Mouse (Mus musculus) hindbrain, postnatal 0 days (tissue): ENCODE data around the gene Sbsn. TPM values are rescaled to one million over a fixed set of nuclear protein-coding genes. Genes with fewer than 3 reads are reported as not detected.
"Not testable (repeated sequence)": the region's sequence is repeated elsewhere in the genome, so short reads cannot be mapped to it uniquely, and the experiment has no call there.

Source experiments
- ATAC-seq: fragments of 200-750 bp; cut with Nextera tagmentation; 2 replicates; pipeline ENCODE4 v1.8.0; 2017; ENCODE audit warnings: mild to moderate bottlenecking, moderate TSS enrichment, moderate library complexity
- DNase-seq: peaks from one replicate; pipeline ENCODE4 v3.0.0-alpha.2; 2015; ENCODE audit warnings: low spot score
- H3K27ac ChIP-seq: fragments of 300-500 bp; sonication (generic); 2 replicates; pipeline ENCODE4 v1.5.1; 2014; ENCODE audit warnings: mild to moderate bottlenecking
- H3K27me3 ChIP-seq: fragments of 300-500 bp; sonication (generic); 2 replicates; pipeline ENCODE4 v1.6.1; 2014; ENCODE audit warnings: low read length, mixed read lengths; ENCODE audit not compliant: insufficient read depth
- H3K36me3 ChIP-seq: fragments of 300-500 bp; sonication (generic); 2 replicates; pipeline ENCODE4 v1.6.1; 2014; ENCODE audit warnings: low read length, mixed read lengths; ENCODE audit not compliant: insufficient read depth
- H3K4me1 ChIP-seq: fragments of 300-500 bp; sonication (generic); 2 replicates; pipeline ENCODE4 v1.6.1; 2014; ENCODE audit warnings: antibody characterized with exemption, low read length, mixed read lengths; ENCODE audit not compliant: insufficient read depth
- H3K4me2 ChIP-seq: fragments of 300-500 bp; sonication (generic); 2 replicates; pipeline ENCODE4 v1.6.1; 2014; ENCODE audit warnings: low read depth, mild to moderate bottlenecking, low read length, moderate library complexity, mixed read lengths
- H3K4me3 ChIP-seq: fragments of 300-500 bp; sonication (generic); 2 replicates; pipeline ENCODE4 v1.5.1; 2014; ENCODE audit warnings: low read length
- H3K9ac ChIP-seq: fragments of 300-500 bp; sonication (generic); replicated peaks from 2 replicates; pipeline ENCODE4 v1.6.1; 2014; ENCODE audit warnings: mild to moderate bottlenecking, low read length, moderate library complexity, mixed read lengths
- H3K9me3 ChIP-seq: fragments of 300-500 bp; sonication (generic); 2 replicates; pipeline ENCODE4 v1.6.1; 2016; ENCODE audit warnings: low read length, mixed read lengths
- CTCF ChIP-seq: IDR thresholded peaks from 2 replicates; pipeline ENCODE4 v1.5.1; 2016; ENCODE audit warnings: antibody characterized with exemption, control low read depth, low read depth
- WGBS: fragments of 180-500 bp; shearing (Covaris S2); extraction: QIAGEN DNeasy Blood & Tissue Kit; methylation state at CpG from one replicate; pipeline ENCODE4 v1.1.7; 2014; 5-methylcytosine and 5-hydroxymethylcytosine counted together
- polyA plus RNA-seq: library from polyadenylated mRNA; unstranded; fragments of >200 nt; fragmentation: Nextera tagmentation; extraction: Ambion mirVana; gene quantifications from 2 replicates; pipeline ENCODE4 v1.2.1, GENCODE M21; 2015
- total RNA-seq: library from RNA; depleted of rRNA; stranded (reverse); fragments of >200 nt; gene quantifications from 2 replicates; pipeline ENCODE4 v1.2.3, GENCODE M21; 2014

Gene Sbsn
- total and polyA plus RNA-seq, 2 experiments from 2014 or later, result 0.84 to 2.9 TPM

DNA sequence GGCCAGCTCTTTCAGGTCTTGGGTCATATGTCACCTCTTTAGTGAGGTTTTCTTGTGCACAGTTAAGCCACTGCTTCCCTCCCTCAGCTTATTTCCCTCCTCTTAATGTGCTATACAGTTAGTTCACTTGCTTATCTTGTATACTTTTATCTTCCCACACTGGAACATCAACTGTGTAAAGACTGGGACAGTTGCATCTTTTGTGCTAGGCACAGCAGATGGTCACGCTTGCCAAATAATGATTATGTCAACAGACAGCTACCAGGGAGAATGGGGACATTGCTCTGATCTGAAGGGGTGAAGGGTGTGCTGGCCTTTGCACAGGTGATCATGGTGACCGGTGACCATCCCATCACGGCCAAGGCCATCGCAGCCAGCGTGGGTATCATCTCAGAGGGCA is 31.6 kb upstream of the Sbsn start:
- Histone ChIP-seq H3K27ac (no peak overlapping the region), H3K9me3 (no peaks in the 10 kb centered on the region), H3K27me3 (no peaks in the 10 kb centered on the region), H3K4me3 (no peak overlapping the region), H3K4me2 (no peak overlapping the region), H3K4me1 (peaks cover 12% of the 10 kb centered on the region; the same call in 1 of the 2 replicates), H3K36me3 (no peaks in the 10 kb centered on the region), H3K9ac (no peak overlapping the region)
- no peak for TF ChIP-seq CTCF
- ATAC-seq (no peak), DNase-seq (no peak)
- 92% methylated on average over 5 of the region's 5 CpGs for WGBS

DNA sequence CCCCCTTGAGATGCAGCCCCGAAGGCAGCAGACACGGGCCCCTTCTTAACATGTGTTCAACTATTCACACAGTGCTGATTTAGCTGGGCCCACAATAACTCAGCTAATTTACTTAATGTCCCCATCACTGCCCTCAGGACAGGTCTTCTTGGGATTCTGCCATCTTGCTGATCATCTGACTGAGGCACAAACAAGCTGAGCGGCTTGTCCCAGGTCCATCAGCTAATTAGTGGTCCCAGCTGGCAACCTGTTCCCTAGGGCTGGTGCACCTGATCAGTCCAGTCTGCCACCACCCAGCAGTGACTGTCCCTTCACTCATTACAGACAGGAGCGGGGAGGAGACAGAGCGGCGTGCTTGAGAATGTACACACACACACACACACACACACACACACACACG is 30.0 kb upstream of the Sbsn start:
- Histone ChIP-seq H3K4me3 (no peak overlapping the region), H3K27ac (no peak overlapping the region), H3K27me3 (no peaks in the 10 kb centered on the region), H3K9me3 (no peaks in the 10 kb centered on the region), H3K4me2 (no peak overlapping the region), H3K9ac (no peak overlapping the region), H3K36me3 (no peaks in the 10 kb centered on the region), H3K4me1 (peaks cover 12% of the 10 kb centered on the region; the same call in 1 of the 2 replicates)
- ATAC-seq, result no peak
- no peak for TF ChIP-seq CTCF
- DNase-seq, result peak; percentile 56
- WGBS, result 58% methylated on average over 7 of the region's 7 CpGs

DNA sequence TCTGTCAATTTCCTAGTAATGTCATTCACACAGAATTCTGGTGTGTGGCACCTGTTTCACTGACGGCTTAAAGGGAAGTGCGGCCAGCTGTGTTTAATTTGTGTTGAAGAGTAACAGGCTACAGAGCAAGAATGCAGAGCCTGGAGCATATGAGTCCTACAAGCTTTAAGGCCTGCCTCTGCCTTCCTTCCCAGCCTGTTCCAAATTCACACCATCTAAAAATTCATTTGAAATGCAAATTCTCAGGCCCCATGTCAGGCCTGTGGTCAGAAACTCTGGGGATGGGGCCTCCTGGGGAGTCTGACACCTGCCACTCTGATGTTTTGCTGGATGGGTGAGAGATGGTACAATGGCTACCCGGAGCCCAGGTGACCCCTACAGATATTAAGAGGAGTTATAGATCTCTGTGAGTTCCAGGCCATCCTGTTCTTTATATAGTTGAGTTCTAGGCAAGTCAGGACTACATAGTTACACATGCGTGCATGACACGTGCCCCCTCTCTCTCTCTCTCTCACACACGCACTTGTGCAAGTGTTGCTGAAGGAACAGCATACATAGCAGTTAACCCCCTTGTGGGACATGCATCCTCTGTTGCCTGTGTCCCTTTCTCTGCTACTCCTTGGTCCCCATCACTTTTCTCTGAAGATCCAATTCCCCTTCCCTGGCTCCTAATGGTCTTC is 27.9 kb upstream of the Sbsn start:
- no peak overlapping the region for H3K9ac ChIP-seq
- DNase-seq (no peak), ATAC-seq (no peak)
- H3K9me3 ChIP-seq, result no peaks in the 10 kb centered on the region
- no peak overlapping the region for H3K4me2 ChIP-seq
- H3K4me3 ChIP-seq, result no peak overlapping the region
- no peak for TF ChIP-seq CTCF
- no peak overlapping the region for H3K27ac ChIP-seq
- peaks cover 9% of the 10 kb centered on the region for H3K36me3 ChIP-seq
- H3K27me3 ChIP-seq, result no peaks in the 10 kb centered on the region
- 67% methylated on average over 6 of the region's 6 CpGs for WGBS
- peaks cover 4% of the 10 kb centered on the region; the same call in 1 of the 2 replicates for H3K4me1 ChIP-seq

DNA sequence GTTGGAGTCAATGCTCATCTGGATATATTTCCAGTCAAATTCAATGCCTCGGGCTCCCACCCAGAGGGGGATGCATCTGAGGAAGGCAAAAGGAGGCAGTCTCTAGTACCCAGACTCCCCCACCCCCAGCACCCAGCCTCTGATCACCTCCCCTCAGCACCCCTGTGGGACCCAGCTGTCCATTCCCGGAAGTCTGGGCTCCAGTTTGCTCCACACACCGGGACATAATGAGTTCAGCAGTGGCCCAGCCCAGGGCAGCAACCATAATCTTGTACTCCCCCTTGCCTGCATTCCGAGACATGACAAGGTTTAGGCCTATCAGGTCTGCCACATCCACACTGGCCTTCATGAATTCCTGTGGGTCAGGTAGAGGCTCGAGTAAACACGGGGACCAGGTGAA is 23.1 kb upstream of the Sbsn start:
- Histone ChIP-seq H3K4me3 (peak overlapping the region; percentile 72; the same call in 1 of the 2 replicates), H3K27ac (no peak overlapping the region), H3K9ac (peak overlapping the region; percentile 82; the same call in 1 of the 2 replicates), H3K4me2 (peak overlapping the region; percentile 83), H3K36me3 (peaks cover 18% of the 10 kb centered on the region), H3K4me1 (peaks cover 7% of the 10 kb centered on the region; the same call in 1 of the 2 replicates), H3K27me3 (no peaks in the 10 kb centered on the region), H3K9me3 (no peaks in the 10 kb centered on the region)
- 88% methylated on average over 6 of the region's 6 CpGs for WGBS
- TF ChIP-seq CTCF, result no peak
- ATAC-seq (no peak), DNase-seq (no peak)

DNA sequence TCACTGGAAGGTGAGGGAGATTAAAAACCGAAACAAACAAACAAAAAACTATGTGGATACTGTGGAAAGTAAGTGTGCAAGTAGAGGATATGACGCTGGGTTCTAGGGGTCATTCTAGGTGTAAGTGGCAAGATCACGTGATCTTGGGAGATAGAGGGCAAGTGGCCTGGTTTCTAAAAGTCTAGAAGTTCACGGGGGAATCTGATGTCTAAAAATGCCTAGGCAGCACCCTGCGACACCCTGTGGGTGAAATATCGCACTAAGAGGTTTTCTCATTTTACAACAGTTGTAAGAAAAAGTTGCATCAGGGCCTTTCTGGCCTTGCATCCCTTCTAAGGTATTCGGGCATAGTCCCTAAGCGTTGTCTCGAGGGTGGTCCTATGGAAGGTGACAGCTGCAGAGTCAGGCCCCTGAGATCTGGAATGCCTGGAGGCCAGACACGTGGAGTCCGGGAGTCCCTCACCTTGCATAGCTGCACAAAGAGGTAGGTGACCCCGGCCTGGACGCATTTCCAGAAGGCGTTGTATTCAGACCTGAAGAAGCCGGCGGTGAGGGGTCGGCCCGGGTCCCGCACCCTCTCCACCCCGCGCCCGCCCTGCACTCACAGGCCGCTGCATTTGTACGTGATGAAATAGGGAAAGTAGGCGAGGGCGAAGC is 22.4 kb upstream of the Sbsn start:
- DNase-seq (no peak), ATAC-seq (no peak; the same call in 1 of the 2 replicates)
- TF ChIP-seq CTCF, result 0 out of 2 replicates have a peak, but pooled peaks have one; percentile 7
- Histone ChIP-seq H3K4me3 (peak overlapping the region; percentile 72), H3K27ac (peak overlapping the region; percentile 86), H3K9me3 (no peaks in the 10 kb centered on the region), H3K9ac (peak overlapping the region; percentile 82), H3K27me3 (no peaks in the 10 kb centered on the region), H3K4me2 (peak overlapping the region; percentile 83), H3K36me3 (peaks cover 20% of the 10 kb centered on the region), H3K4me1 (peaks cover 7% of the 10 kb centered on the region; the same call in 1 of the 2 replicates)
- 9% methylated on average over 26 of the region's 26 CpGs for WGBS

DNA sequence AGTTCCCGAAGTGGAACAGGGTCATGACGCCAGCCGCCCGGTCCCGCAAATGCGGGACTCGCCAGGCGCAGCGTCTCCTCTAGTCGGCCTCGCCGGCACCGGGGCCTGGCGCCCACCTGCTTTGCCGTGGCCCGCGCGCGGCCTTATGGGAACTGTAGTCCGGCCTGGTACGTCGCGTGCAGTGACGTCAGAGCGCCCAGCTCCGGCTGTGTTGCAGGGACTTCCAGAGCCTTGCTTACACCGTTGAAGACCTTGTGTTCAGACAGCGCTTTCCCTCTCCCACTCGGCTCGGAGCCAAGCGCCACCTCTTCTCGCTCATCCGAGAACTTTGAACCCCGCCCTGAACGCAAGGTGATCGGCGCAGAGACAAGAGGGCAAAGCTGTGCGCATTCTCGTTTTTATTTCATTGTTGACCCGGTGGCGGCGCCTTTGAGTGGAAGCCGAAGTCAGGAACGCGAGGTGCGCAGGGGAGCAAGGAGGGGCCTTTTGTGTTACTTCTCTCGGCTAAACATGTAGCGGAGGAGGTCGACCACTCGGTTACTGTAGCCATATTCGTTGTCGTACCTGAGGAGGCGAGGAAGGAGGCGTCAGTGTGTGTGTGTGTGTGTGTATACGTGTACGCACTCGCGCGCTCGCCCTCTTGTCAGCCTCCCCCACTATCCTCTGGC is 21.7 kb upstream of the Sbsn start, which contains the start of gene Tmem147:
Tmem147 (minus strand) TSS at position 145 of the 668 bp plus-strand sequence.
- Histone ChIP-seq H3K27me3 (no peaks in the 10 kb centered on the region), H3K4me2 (peak within 1 kb of the TSS; percentile 83), H3K9ac (peak within 1 kb of the TSS; percentile 82), H3K9me3 (no peaks in the 10 kb centered on the region), H3K27ac (peak within 1 kb of the TSS; percentile 86), H3K36me3 (peaks cover 20% of the 10 kb centered on the region), H3K4me3 (peak within 1 kb of the TSS; percentile 72), H3K4me1 (peaks cover 7% of the 10 kb centered on the region; the same call in 1 of the 2 replicates)
- WGBS, result under 1% methylated on average over 60 of the region's 60 CpGs
- ATAC-seq (peak; percentile 97), DNase-seq (peak; percentile 98)
- TF ChIP-seq CTCF, result peak; percentile 64

DNA sequence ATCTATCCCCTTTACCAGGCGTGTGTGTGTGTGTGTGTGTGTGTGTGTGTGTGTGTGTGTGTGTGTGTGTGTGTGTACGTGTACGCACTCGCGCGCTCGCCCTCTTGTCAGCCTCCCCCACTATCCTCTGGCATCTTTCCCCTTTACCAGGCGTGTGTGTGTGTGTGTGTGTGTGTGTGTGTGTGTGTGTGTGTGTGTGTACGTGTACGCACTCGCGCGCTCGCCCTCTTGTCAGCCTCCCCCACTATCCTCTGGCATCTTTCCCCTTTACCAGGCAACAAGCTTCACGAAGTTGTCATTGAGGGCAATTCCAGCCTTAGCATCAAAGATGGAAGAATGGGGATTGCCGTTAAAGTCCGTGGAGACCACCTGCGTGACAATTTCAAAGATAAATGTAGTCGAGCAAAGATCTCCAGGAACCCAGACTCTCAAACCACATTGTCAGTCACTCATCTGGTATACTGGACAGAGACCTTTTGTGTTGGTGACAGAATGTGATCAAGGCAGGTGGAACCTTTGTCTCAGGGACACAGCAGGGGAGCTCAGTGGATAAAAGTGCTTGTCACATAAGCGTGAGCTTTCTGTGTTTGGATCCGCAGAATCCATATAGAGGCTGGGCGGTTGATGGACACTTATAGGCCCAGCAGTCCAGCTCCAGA is 21.1 kb upstream of the Sbsn start:
- peak overlapping the region; percentile 72 for H3K4me3 ChIP-seq
- peak overlapping the region; percentile 82 for H3K9ac ChIP-seq
- peak overlapping the region; percentile 86 for H3K27ac ChIP-seq
- H3K4me2 ChIP-seq, result peak overlapping the region; percentile 83
- H3K36me3 ChIP-seq, result peaks cover 20% of the 10 kb centered on the region
- H3K4me1 ChIP-seq, ATAC-seq, H3K9me3 ChIP-seq, H3K27me3 ChIP-seq: not testable (repeated sequence)
- 9% methylated on average over 9 of the region's 22 CpGs for WGBS
- peak; percentile 55 for DNase-seq
